Mouse (Mus musculus) hindbrain, embryonic 16.5 days (tissue): ENCODE results near the gene Hipk2. TPM values are rescaled to one million over a fixed set of nuclear protein-coding genes. Genes with fewer than 3 reads are reported as not detected.

ENCODE experiments used
- ATAC-seq: fragments of 200-750 bp; cut with Nextera tagmentation; 2 replicates; pipeline ENCODE4 v1.8.0; 2017; ENCODE audit warnings: moderate TSS enrichment, moderate library complexity
- H3K27ac ChIP-seq: fragments of 300-500 bp; sonication (generic); 2 replicates; pipeline ENCODE4 v1.5.1; 2014; ENCODE audit warnings: low read depth, mild to moderate bottlenecking, control low read depth, low read length, moderate library complexity
- H3K27me3 ChIP-seq: fragments of 300-500 bp; sonication (generic); replicated peaks from 2 replicates; pipeline ENCODE4 v1.6.1; 2014; ENCODE audit warnings: low read length; ENCODE audit not compliant: control insufficient read depth, insufficient read depth
- H3K36me3 ChIP-seq: fragments of 300-500 bp; sonication (generic); 2 replicates; pipeline ENCODE4 v1.6.1; 2014; ENCODE audit warnings: mild to moderate bottlenecking, low read length, moderate library complexity, mixed read lengths; ENCODE audit not compliant: control insufficient read depth, insufficient read depth
- H3K4me1 ChIP-seq: fragments of 300-500 bp; sonication (generic); 2 replicates; pipeline ENCODE4 v1.6.1; 2014; ENCODE audit warnings: low read depth, low read length; ENCODE audit not compliant: control insufficient read depth, insufficient read depth
- H3K4me2 ChIP-seq: fragments of 300-500 bp; sonication (generic); 2 replicates; pipeline ENCODE4 v1.6.1; 2014; ENCODE audit warnings: mild to moderate bottlenecking, low read length, control low read depth, moderate library complexity
- H3K4me3 ChIP-seq: fragments of 300-500 bp; sonication (generic); 2 replicates; pipeline ENCODE4 v1.5.1; 2014; ENCODE audit warnings: mild to moderate bottlenecking, low read length, control low read depth, moderate library complexity
- H3K9ac ChIP-seq: fragments of 300-500 bp; sonication (generic); 2 replicates; pipeline ENCODE4 v1.6.1; 2014; ENCODE audit warnings: low read depth, mild to moderate bottlenecking, control low read depth, low read length, moderate library complexity
- H3K9me3 ChIP-seq: fragments of 300-500 bp; sonication (generic); 2 replicates; pipeline ENCODE4 v1.6.1; 2014; ENCODE audit warnings: mild to moderate bottlenecking, low read length, moderate library complexity; ENCODE audit not compliant: control insufficient read depth
- WGBS: fragments of 180-500 bp; shearing (Covaris S2); extraction: QIAGEN DNeasy Blood & Tissue Kit; methylation state at CpG from one replicate; pipeline ENCODE4 v1.1.7; 2014; 5-methylcytosine and 5-hydroxymethylcytosine counted together
- polyA plus RNA-seq: library from polyadenylated mRNA; unstranded; fragments of >200 nt; fragmentation: Nextera tagmentation; extraction: Ambion mirVana; gene quantifications from 2 replicates; pipeline ENCODE4 v1.2.1, GENCODE M21; 2015

Hipk2 gene
- polyA plus RNA-seq, 1 experiment from 2014 or later: 30.3 TPM

DNA sequence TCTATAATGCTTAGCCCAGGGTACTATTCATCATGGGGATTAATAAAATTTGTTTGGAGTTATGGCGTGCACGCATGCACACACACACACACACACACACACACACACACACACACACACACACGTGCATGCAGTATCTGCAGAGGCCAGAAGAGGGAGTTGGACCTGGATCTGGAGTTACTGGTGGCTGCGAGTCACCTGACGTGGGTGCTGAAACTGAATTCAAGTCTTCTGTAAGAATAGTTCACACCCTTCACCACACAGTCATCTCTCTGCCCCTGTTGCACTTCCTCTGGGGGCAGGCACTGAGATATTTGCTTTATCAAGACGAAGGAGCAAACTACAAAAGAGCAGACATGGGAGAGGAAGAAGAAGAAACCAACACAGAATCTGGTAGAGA is 206.4 kb downstream of the Hipk2 start:
- H3K27me3 ChIP-seq: no peaks in the 10 kb centered on the region
- H3K36me3 ChIP-seq: no peaks in the 10 kb centered on the region
- H3K4me1 ChIP-seq: no peaks in the 10 kb centered on the region
- no peak overlapping the region for H3K4me3 ChIP-seq
- no peak overlapping the region for H3K9ac ChIP-seq
- no peak overlapping the region for H3K4me2 ChIP-seq
- H3K27ac ChIP-seq: no peak overlapping the region
- 76% methylated on average over 6 of the region's 6 CpGs for WGBS
- no peak for ATAC-seq
- no peaks in the 10 kb centered on the region for H3K9me3 ChIP-seq

DNA sequence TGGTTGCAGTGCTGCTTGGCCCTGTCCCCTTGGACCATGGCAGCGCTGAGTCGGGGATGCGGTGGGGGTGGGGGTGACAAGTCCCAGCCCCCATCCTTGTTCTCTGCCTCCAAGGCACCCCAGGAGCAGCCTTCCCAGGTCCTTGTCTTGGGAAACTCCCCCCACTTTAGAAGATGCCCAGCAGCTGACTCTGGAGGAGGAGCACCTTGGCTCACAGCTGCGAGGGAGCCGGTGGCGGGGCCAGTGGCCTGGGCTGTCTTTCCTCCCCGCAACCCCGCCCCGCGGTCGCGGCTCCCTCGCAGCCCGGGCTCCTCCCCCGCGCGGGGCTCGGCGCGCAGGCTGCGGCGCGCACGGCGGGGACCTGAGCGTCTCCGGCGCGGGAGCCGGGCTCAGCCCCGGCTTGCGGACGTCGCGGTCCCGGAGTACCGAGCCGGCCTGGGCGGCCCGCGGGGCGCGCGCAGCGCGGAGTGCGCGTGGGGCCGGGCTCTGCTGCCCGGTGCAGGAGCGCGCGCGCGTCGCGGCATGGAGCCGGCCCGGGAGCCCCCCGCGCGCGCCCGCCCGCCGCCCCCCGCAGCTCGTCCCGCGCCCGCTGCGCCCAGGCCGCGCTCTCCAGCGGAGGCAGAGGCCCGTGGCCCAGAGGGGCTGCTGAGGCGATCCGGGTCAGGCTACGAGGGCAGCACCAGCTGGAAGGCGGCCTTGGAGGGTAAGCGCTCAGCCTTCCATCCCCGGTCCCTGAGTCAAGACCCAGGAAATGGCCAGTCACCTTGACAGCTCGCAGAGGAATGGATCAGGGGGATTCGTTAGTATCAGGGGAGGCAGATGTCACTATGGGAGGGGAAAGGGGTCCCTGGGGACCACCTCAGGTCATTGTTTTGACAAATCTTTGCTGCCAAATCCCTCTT is 213.0 kb downstream of the Hipk2 start, which contains the start of gene Clec2l:
Gene Clec2l (plus strand): TSS at position 356 of the 902 bp plus-strand sequence.
- peak; percentile 89 for ATAC-seq
- Histone ChIP-seq H3K4me2 (peak within 1 kb of the TSS; percentile 90), H3K27me3 (no peaks in the 10 kb centered on the region), H3K27ac (peak within 1 kb of the TSS; percentile 83), H3K4me3 (peak within 1 kb of the TSS; percentile 74), H3K36me3 (no peaks in the 10 kb centered on the region), H3K9me3 (no peaks in the 10 kb centered on the region), H3K9ac (peak within 1 kb of the TSS; percentile 87), H3K4me1 (peaks cover 7% of the 10 kb centered on the region)
- WGBS: under 1% methylated on average over 75 of the region's 84 CpGs

DNA sequence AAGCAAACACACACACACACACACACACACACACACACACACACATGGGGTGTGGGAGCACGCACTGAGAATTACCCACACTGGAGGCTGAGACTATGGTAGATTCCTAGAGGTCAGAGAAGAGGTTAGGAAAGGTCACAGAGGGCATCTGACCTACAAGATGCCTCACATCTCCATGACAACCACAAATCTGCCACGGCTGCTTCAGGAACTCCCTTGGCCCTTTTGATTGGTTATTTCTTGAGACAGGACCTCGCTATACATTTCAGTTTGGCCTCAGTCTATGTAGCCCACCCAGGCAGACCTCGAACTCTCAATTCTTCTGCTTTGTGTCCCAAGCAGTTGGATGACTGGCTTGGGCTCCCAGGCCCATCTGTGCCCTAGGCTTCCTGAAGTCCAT is 214.3 kb downstream of the Hipk2 start:
- H3K27ac ChIP-seq: no peak overlapping the region
- H3K9ac ChIP-seq: no peak overlapping the region
- H3K36me3 ChIP-seq: no peaks in the 10 kb centered on the region
- no peak for ATAC-seq
- no peak overlapping the region for H3K4me2 ChIP-seq
- H3K4me3 ChIP-seq: no peak overlapping the region
- 17% methylated on average over 4 of the region's 4 CpGs for WGBS
- H3K9me3 ChIP-seq: no peaks in the 10 kb centered on the region
- H3K27me3 ChIP-seq: no peaks in the 10 kb centered on the region
- H3K4me1 ChIP-seq: peaks cover 7% of the 10 kb centered on the region

DNA sequence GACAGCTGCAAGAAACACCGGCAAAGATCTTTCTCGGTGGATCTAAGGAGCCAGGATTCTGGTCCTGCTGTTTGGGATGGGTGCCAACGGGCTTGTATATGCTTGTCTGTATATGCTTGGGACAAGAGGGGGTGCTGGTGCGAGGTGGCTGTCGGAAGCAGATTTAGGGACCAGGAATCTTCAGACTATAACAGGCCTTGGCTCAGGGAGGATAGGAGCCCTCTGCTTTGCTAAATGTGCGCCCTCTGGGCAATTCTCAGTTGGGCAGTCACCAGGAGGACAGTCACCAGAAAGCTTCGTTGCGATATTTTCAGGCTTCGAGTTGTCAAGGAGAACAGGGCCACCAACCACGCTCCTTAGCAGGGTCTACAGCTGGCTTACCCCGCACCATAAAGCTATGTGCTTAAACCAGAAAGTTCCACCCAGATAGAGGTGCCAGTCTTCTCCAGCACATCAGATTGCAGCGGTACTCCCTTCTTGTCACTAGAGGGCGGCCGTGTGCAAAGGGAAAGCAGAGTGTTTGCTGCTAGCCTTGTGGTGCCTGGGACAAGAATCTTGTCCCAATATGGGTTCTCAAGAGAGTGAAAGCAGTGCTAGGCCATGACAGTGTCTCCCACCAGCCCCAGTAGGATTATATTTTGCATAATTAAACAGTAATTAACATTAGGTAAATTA is 225.6 kb downstream of the Hipk2 start:
- 42% methylated on average over 14 of the region's 14 CpGs for WGBS
- Histone ChIP-seq H3K36me3 (no peaks in the 10 kb centered on the region), H3K4me3 (no peak overlapping the region), H3K9me3 (no peaks in the 10 kb centered on the region; the same call in 1 of the 2 replicates), H3K27ac (no peak overlapping the region), H3K9ac (no peak overlapping the region), H3K27me3 (no peaks in the 10 kb centered on the region), H3K4me2 (no peak overlapping the region), H3K4me1 (no peaks in the 10 kb centered on the region)
- ATAC-seq: peak; percentile 84

DNA sequence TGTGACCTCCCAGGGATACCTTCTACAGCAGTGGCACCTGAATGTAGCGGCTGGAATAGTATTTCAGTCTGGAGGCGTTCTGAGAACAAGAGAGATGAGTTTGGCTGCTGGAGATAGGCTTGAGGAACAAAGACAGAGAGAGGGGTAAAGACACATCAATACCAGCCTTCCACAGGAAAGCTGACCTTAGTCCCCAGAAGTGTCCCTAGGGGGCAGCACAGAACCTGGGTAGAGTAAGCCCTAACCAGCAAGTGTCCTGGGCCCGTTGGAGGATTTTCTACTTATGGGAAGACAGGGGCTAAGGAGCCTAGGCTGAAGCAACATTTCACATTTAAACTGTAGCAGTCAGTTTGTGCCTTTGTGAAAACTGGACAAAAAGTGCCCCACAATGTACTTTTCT is 226.4 kb downstream of the Hipk2 start:
- H3K9ac ChIP-seq: no peak overlapping the region
- ATAC-seq: no peak
- no peak overlapping the region for H3K4me3 ChIP-seq
- H3K36me3 ChIP-seq: no peaks in the 10 kb centered on the region
- H3K4me2 ChIP-seq: no peak overlapping the region
- no peaks in the 10 kb centered on the region for H3K4me1 ChIP-seq
- no peaks in the 10 kb centered on the region for H3K27me3 ChIP-seq
- 75% methylated on average over 3 of the region's 3 CpGs for WGBS
- no peak overlapping the region for H3K27ac ChIP-seq
- no peaks in the 10 kb centered on the region; the same call in 1 of the 2 replicates for H3K9me3 ChIP-seq

Other genes starting within 250 kb of the Hipk2 start
- 0.15 and 0.21 TPM in 2 replicates for gene Klrg2, start 238.9 kb downstream of the Hipk2 start, polyA plus RNA-seq
- 27.4 and 28.2 TPM in 2 replicates for gene Clec2l, start 213.1 kb downstream of the Hipk2 start, polyA plus RNA-seq
- gene Tbxas1, start 761 bp downstream of the Hipk2 start, polyA plus RNA-seq: 2.0 and 2.9 TPM in 2 replicates
- gene Parp12, start 242.2 kb upstream of the Hipk2 start, polyA plus RNA-seq: 2.4 and 3.0 TPM in 2 replicates